Mouse (Mus musculus) heart, postnatal 0 days (tissue): Measurements from ENCODE around the gene Fau. TPM values are rescaled to one million over a fixed set of nuclear protein-coding genes. Genes with fewer than 3 reads are reported as not detected.

Experiments
- ATAC-seq: fragments of 200-750 bp; cut with Nextera tagmentation; 2 replicates; pipeline ENCODE4 v1.8.0; 2017; ENCODE audit warnings: low read depth, moderate number of reproducible peaks, moderate library complexity; ENCODE audit not compliant: insufficient read depth
- DNase-seq: peaks from one replicate; pipeline ENCODE4 v3.0.0-alpha.2; 2016; ENCODE audit warnings: low spot score
- H3K27ac ChIP-seq: fragments of 300-500 bp; sonication (generic); 2 replicates; pipeline ENCODE4 v1.5.1; 2014; ENCODE audit warnings: low read depth, mild to moderate bottlenecking
- H3K27me3 ChIP-seq: fragments of 300-500 bp; sonication (generic); 2 replicates; pipeline ENCODE4 v1.6.1; 2014; ENCODE audit warnings: low read length, mixed read lengths; ENCODE audit not compliant: control insufficient read depth, insufficient read depth
- H3K36me3 ChIP-seq: fragments of 300-500 bp; sonication (generic); replicated peaks from 2 replicates; pipeline ENCODE4 v1.6.1; 2014; ENCODE audit warnings: low read length, mixed read lengths; ENCODE audit not compliant: control insufficient read depth, insufficient read depth
- H3K4me1 ChIP-seq: fragments of 300-500 bp; sonication (generic); 2 replicates; pipeline ENCODE4 v1.6.1; 2014; ENCODE audit warnings: antibody characterized with exemption; ENCODE audit not compliant: control insufficient read depth, insufficient read depth
- H3K4me2 ChIP-seq: fragments of 300-500 bp; sonication (generic); 2 replicates; pipeline ENCODE4 v1.6.1; 2014; ENCODE audit warnings: low read depth, mild to moderate bottlenecking, low read length, moderate library complexity
- H3K4me3 ChIP-seq: fragments of 300-500 bp; sonication (generic); 2 replicates; pipeline ENCODE4 v1.5.1; 2014; ENCODE audit warnings: low read depth, low read length
- H3K9ac ChIP-seq: fragments of 300-500 bp; sonication (generic); replicated peaks from 2 replicates; pipeline ENCODE4 v1.6.1; 2014; ENCODE audit warnings: low read depth, low read length, mixed read lengths
- H3K9me3 ChIP-seq: fragments of 300-500 bp; sonication (generic); replicated peaks from 2 replicates; pipeline ENCODE4 v1.6.1; 2016; ENCODE audit warnings: low read length; ENCODE audit not compliant: control insufficient read depth
- CTCF ChIP-seq: IDR thresholded peaks from 2 replicates; pipeline ENCODE4 v1.5.1; 2016; ENCODE audit warnings: antibody characterized with exemption, control low read depth, low read depth
- EP300 ChIP-seq: IDR thresholded peaks from 2 replicates; pipeline ENCODE4 v1.6.1; 2016; ENCODE audit warnings: antibody characterized with exemption, low read depth
- WGBS: fragments of 180-500 bp; shearing (Covaris S2); extraction: QIAGEN DNeasy Blood & Tissue Kit; methylation state at CpG from one replicate; pipeline ENCODE4 v1.1.7; 2014; 5-methylcytosine and 5-hydroxymethylcytosine counted together
- polyA plus RNA-seq: library from polyadenylated mRNA; unstranded; fragments of >200 nt; fragmentation: Nextera tagmentation; extraction: Ambion mirVana; gene quantifications from 2 replicates; pipeline ENCODE4 v1.2.1, GENCODE M21; 2015
- total RNA-seq: library from RNA; depleted of rRNA; stranded (reverse); fragments of >200 nt; gene quantifications from 2 replicates; pipeline ENCODE4 v1.2.3, GENCODE M21; 2014; ENCODE audit warnings: low replicate concordance

Fau gene
- total and polyA plus RNA-seq, 2 experiments from 2014 or later = 484 to 833 TPM

DNA sequence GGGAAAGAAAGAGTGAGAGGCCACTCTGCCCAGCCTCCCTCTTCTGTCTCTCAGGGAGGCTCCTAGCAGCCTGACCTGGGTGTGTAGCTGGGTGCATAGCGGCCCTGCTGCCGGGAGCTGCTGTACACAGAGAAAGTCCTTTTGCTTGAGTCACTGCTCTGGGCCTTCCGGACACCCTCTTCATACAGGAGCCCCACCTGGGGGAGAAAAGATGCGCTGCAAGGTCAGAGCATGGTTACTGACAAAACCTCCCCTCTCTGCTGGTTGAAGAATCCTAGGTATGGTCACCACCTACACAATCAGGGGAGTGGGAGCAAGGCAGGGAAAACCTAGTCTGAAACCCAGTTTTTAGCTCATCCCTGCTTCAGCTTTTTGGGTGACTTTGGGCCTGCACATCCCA is 11.3 kb downstream of the Fau start:
- H3K27me3 ChIP-seq = no peaks in the 10 kb centered on the region
- H3K4me2 ChIP-seq = no peak overlapping the region
- DNase-seq = no peak
- H3K9me3 ChIP-seq = no peaks in the 10 kb centered on the region
- no peak overlapping the region for H3K27ac ChIP-seq
- no peak for ATAC-seq
- H3K4me1 ChIP-seq = peaks cover 13% of the 10 kb centered on the region
- H3K4me3 ChIP-seq = no peak overlapping the region
- H3K36me3 ChIP-seq = peaks cover 42% of the 10 kb centered on the region
- no peak for TF ChIP-seq CTCF
- no peak for TF ChIP-seq EP300
- WGBS = 72% methylated on average over 4 of the region's 4 CpGs
- H3K9ac ChIP-seq = no peak overlapping the region

- H3K4me3 ChIP-seq = no peak overlapping the region
- no peak overlapping the region for H3K4me2 ChIP-seq
- TF ChIP-seq EP300 = no peak
- no peaks in the 10 kb centered on the region for H3K27me3 ChIP-seq
- peaks cover 46% of the 10 kb centered on the region for H3K36me3 ChIP-seq
- DNase-seq (no peak), ATAC-seq (no peak)
- no peak overlapping the region for H3K9ac ChIP-seq
- peaks cover 13% of the 10 kb centered on the region for H3K4me1 ChIP-seq
- H3K27ac ChIP-seq = no peak overlapping the region
- WGBS = 88% methylated on average over 10 of the region's 10 CpGs
- no peaks in the 10 kb centered on the region for H3K9me3 ChIP-seq
Measured at GRCm38 (mm10) chr19:6069851-6070250, 12.2 kb downstream of the Fau start.

GRCm38 (mm10) chr19:6070571-6071250 is 13.1 kb downstream of the Fau start:
- Histone ChIP-seq H3K27me3 (no peaks in the 10 kb centered on the region), H3K36me3 (peaks cover 52% of the 10 kb centered on the region), H3K9ac (no peak overlapping the region), H3K9me3 (no peaks in the 10 kb centered on the region), H3K4me3 (no peak overlapping the region), H3K4me1 (peaks cover 13% of the 10 kb centered on the region), H3K4me2 (no peak overlapping the region), H3K27ac (no peak overlapping the region)
- TF ChIP-seq CTCF = no peak
- TF ChIP-seq EP300 = no peak
- ATAC-seq (no peak), DNase-seq (no peak)
- WGBS = 89% methylated on average over 31 of the region's 31 CpGs

DNA sequence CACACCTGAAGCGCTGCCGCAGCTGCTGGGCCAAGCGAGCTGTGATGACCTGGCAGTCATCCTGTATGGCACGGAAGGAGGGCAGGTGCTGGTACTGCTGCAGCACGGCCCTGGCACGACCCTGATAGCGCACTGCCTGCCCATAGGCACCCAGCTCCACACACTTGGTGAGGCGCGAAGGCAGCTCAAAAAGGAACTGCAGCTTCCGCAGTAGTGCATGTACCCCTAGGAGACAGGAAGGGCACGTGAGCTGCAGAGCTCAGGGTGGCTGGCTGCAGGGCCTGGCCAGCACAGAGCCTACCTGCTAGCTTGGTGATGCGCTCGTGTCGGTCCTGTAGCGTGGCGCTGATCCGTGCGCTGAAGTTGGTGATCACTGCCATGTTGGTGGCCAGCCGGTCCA is 13.6 kb downstream of the Fau start:
- peaks cover 16% of the 10 kb centered on the region for H3K4me1 ChIP-seq
- TF ChIP-seq CTCF = no peak
- TF ChIP-seq EP300 = no peak
- no peak for DNase-seq
- no peak overlapping the region for H3K27ac ChIP-seq
- peaks cover 52% of the 10 kb centered on the region for H3K36me3 ChIP-seq
- WGBS = 91% methylated on average over 19 of the region's 19 CpGs
- no peaks in the 10 kb centered on the region for H3K27me3 ChIP-seq
- no peak overlapping the region for H3K9ac ChIP-seq
- ATAC-seq = no peak
- H3K9me3 ChIP-seq = no peaks in the 10 kb centered on the region
- no peak overlapping the region for H3K4me2 ChIP-seq
- no peak overlapping the region for H3K4me3 ChIP-seq

- no peaks in the 10 kb centered on the region for H3K9me3 ChIP-seq
- H3K36me3 ChIP-seq = peaks cover 47% of the 10 kb centered on the region
Measured at GRCm38 (mm10) chr19:6073889-6074288, 16.2 kb downstream of the Fau start.

More at GRCm38 (mm10) chr19:6073889-6074288, 16.2 kb downstream of the Fau start:
- TF ChIP-seq EP300 (no peak), CTCF (no peak)
- Histone ChIP-seq H3K27me3 (no peaks in the 10 kb centered on the region), H3K4me1 (peaks cover 11% of the 10 kb centered on the region), H3K4me2 (no peak overlapping the region), H3K4me3 (no peak overlapping the region), H3K27ac (no peak overlapping the region), H3K9ac (no peak overlapping the region)
- 86% methylated on average over 5 of the region's 5 CpGs for WGBS
- DNase-seq (no peak), ATAC-seq (no peak)
